Mouse (Mus musculus) megakaryocyte progenitor cell, adult 5-6 weeks (primary cell): Measurements from ENCODE around the gene Olfr97. TPM values are rescaled to one million over a fixed set of nuclear protein-coding genes. Genes with fewer than 3 reads are reported as not detected.
"Not testable (repeated sequence)": the region's sequence is repeated elsewhere in the genome, so short reads cannot be mapped to it uniquely, and the experiment has no call there.

Experiments used
- ATAC-seq: replicated peaks from 2 replicates; pipeline ENCODE4 v1.8.0; 2016; ENCODE audit warnings: mild to moderate bottlenecking, moderate TSS enrichment, inconsistent platforms; ENCODE audit not compliant: poor library complexity
- total RNA-seq, 2 experiments: library from RNA; stranded (forward) in 1 of 2; stranded (reverse) in 1 of 2; fragments of 157-497, 149-512 nt in 1 of 2; fragments of 200-1000 nt in 1 of 2; gene quantifications; 2 replicates each; pipeline versions ENCODE4 v1.2.3 to v1.2.4; 2015 to 2017

The Olfr97 gene
- not detected in 2 replicates for total RNA-seq (2015)
- not detected in 2 replicates for total RNA-seq (2017)

GRCm38 (mm10) chr17:37237230-37237629 is at the start of gene Olfr97:
TSS of gene Olfr97 (minus strand) at chr17:37237330.
- ATAC-seq: not testable (repeated sequence)

- ATAC-seq: no peak
These were observed 46.2 kb upstream of the Olfr97 start, which contains the start of gene Olfr99 for GRCm38 (mm10) chr17:37283360-37283759. TSS of gene Olfr99 (minus strand) at chr17:37283460.

GRCm38 (mm10) chr17:37280331-37280730 is 43.2 kb upstream of the Olfr97 start:
- no peak for ATAC-seq

- ATAC-seq: no peak
These were observed 39.4 kb upstream of the Olfr97 start for GRCm38 (mm10) chr17:37276573-37276972.

GRCm38 (mm10) chr17:37275626-37276248 is 38.6 kb upstream of the Olfr97 start:
- no peak for ATAC-seq

GRCm38 (mm10) chr17:37270702-37271092 is 33.6 kb upstream of the Olfr97 start:
- ATAC-seq: peak; percentile 85

GRCm38 (mm10) chr17:37270058-37270701 is 33.0 kb upstream of the Olfr97 start, which contains the start of gene H2-M3:
TSS of gene H2-M3 (plus strand) at chr17:37270220.
- peak; percentile 88 for ATAC-seq

GRCm38 (mm10) chr17:37263626-37264025 is 26.5 kb upstream of the Olfr97 start, which contains the start of gene Olfr98:
TSS of gene Olfr98 (minus strand) at chr17:37263749.
- no peak for ATAC-seq

GRCm38 (mm10) chr17:37250544-37250943 is 13.4 kb upstream of the Olfr97 start:
- ATAC-seq: peak; percentile 89

- ATAC-seq: no peak
These were observed 12.3 kb upstream of the Olfr97 start for GRCm38 (mm10) chr17:37249460-37249859.

GRCm38 (mm10) chr17:37246715-37247114 is 9.6 kb upstream of the Olfr97 start:
- peak; percentile 98 for ATAC-seq

- ATAC-seq: no peak
These were observed 5.1 kb upstream of the Olfr97 start for GRCm38 (mm10) chr17:37242198-37242597.

GRCm38 (mm10) chr17:37221879-37222278 is 15.3 kb downstream of the Olfr97 start:
- 0 out of 2 replicates have a peak, but pooled peaks have one; percentile 37 for ATAC-seq

GRCm38 (mm10) chr17:37219846-37220245 is 17.3 kb downstream of the Olfr97 start, which contains the start of gene Olfr96:
TSS of gene Olfr96 (plus strand) at chr17:37220146.
- ATAC-seq: no peak

- no peak for ATAC-seq
These were observed 18.6 kb downstream of the Olfr97 start for GRCm38 (mm10) chr17:37218486-37218885.

GRCm38 (mm10) chr17:37213018-37213417 is 24.1 kb downstream of the Olfr97 start, which contains the start of gene Olfr95:
TSS of gene Olfr95 (minus strand) at chr17:37213118.
- ATAC-seq: no peak

- ATAC-seq: no peak
These were observed 26.0 kb downstream of the Olfr97 start for GRCm38 (mm10) chr17:37210884-37211768.

- peak; percentile 15; the same call in 1 of the 2 replicates for ATAC-seq
These were observed 33.3 kb downstream of the Olfr97 start for GRCm38 (mm10) chr17:37203917-37204236.

- ATAC-seq: peak; percentile 100
These were observed 33.8 kb downstream of the Olfr97 start for GRCm38 (mm10) chr17:37203206-37203916.

- no peak for ATAC-seq
These were observed 36.2 kb downstream of the Olfr97 start, which contains the start of gene Olfr94 for GRCm38 (mm10) chr17:37200894-37201293. TSS of gene Olfr94 (minus strand) at chr17:37200994.
